Mouse (Mus musculus) forebrain, embryonic 14.5 days (tissue): ENCODE measurements around the gene Krt28. TPM values are rescaled to one million over a fixed set of nuclear protein-coding genes. Genes with fewer than 3 reads are reported as not detected.

Source experiments
- polyA plus RNA-seq: library from polyadenylated mRNA; unstranded; fragments of >200 nt; fragmentation: Nextera tagmentation; extraction: Ambion mirVana; gene quantifications from 2 replicates; pipeline ENCODE4 v1.2.1, GENCODE M21; 2014

The Krt28 gene
- polyA plus RNA-seq, 1 experiment from 2014 or later: 0.34 TPM

Other genes starting within 250 kb of the Krt28 start
- gene Ccr7, start 219.8 kb downstream of the Krt28 start, polyA plus RNA-seq: not detected in 2 replicates
- gene Smarce1, start 143.9 kb downstream of the Krt28 start, polyA plus RNA-seq: 214 and 218 TPM in 2 replicates
- gene Krt222, start 130.8 kb downstream of the Krt28 start, polyA plus RNA-seq: 1.9 and 2.5 TPM in 2 replicates
- not detected in 2 replicates for gene Krt24, start 89.6 kb downstream of the Krt28 start, polyA plus RNA-seq
- gene Krt25, start 52.0 kb downstream of the Krt28 start, polyA plus RNA-seq: 0.14 TPM in 1 of 2 replicates, not detected in the other
- not detected in 2 replicates for gene Krt26, start 36.9 kb downstream of the Krt28 start, polyA plus RNA-seq
- gene Krt27, start 23.8 kb downstream of the Krt28 start, polyA plus RNA-seq: not detected in 2 replicates
- gene Krt10, start 14.5 kb upstream of the Krt28 start, polyA plus RNA-seq: 30.9 and 33.3 TPM in 2 replicates
- 0.23 TPM in 1 of 2 replicates, not detected in the other for gene Krt12, start 47.4 kb upstream of the Krt28 start, polyA plus RNA-seq
- gene Krt20, start 63.2 kb upstream of the Krt28 start, polyA plus RNA-seq: not detected in 2 replicates
- gene Krt23, start 118.2 kb upstream of the Krt28 start, polyA plus RNA-seq: 0.10 TPM in 1 of 2 replicates, not detected in the other
- gene Krt39, start 146.4 kb upstream of the Krt28 start, polyA plus RNA-seq: not detected in 2 replicates
- not detected in 2 replicates for gene Krt40, start 168.3 kb upstream of the Krt28 start, polyA plus RNA-seq
- not detected in 2 replicates for gene Krtap3-3, start 176.0 kb upstream of the Krt28 start, polyA plus RNA-seq
- gene Krtap3-2, start 181.9 kb upstream of the Krt28 start, polyA plus RNA-seq: not detected in 2 replicates
- gene Gm11939, start 184.6 kb upstream of the Krt28 start, polyA plus RNA-seq: not detected in 2 replicates
- not detected in 2 replicates for gene Krtap3-1, start 191.7 kb upstream of the Krt28 start, polyA plus RNA-seq
- gene Krtap1-5, start 206.1 kb upstream of the Krt28 start, polyA plus RNA-seq: not detected in 2 replicates
- not detected in 2 replicates for gene Krtap1-4, start 208.8 kb upstream of the Krt28 start, polyA plus RNA-seq
- gene Krtap1-3, start 216.4 kb upstream of the Krt28 start, polyA plus RNA-seq: not detected in 2 replicates
- gene Krtap9-3, start 223.2 kb upstream of the Krt28 start, polyA plus RNA-seq: not detected in 2 replicates
- gene Gm11938, start 228.4 kb upstream of the Krt28 start, polyA plus RNA-seq: not detected in 2 replicates
- gene Gm11937, start 235.3 kb upstream of the Krt28 start, polyA plus RNA-seq: not detected in 2 replicates
- gene Krtap2-4, start 239.9 kb upstream of the Krt28 start, polyA plus RNA-seq: not detected in 2 replicates
- gene Gm11562, start 245.5 kb upstream of the Krt28 start, polyA plus RNA-seq: not detected in 2 replicates